Mouse (Mus musculus) T-cell, adult 2 months (primary cell): ENCODE measurements around the gene Zfp64.
"Not testable (repeated sequence)": the region's sequence is repeated elsewhere in the genome, so short reads cannot be mapped to it uniquely, and the experiment has no call there.

Experiments used
- DNase-seq: peaks from one replicate; pipeline ENCODE4 v3.0.0; 2022; ENCODE audit warnings: low spot score

Gene Zfp64

GRCm38 (mm10) chr2:168894738-168895137 lies 60.6 kb downstream of the Zfp64 start:
- no peak for DNase-seq

GRCm38 (mm10) chr2:168892057-168892456 lies 63.3 kb downstream of the Zfp64 start:
- no peak for DNase-seq

- no peak for DNase-seq
Measured at GRCm38 (mm10) chr2:168884641-168885040, 70.7 kb downstream of the Zfp64 start.

- no peak for DNase-seq
Measured at GRCm38 (mm10) chr2:168882997-168883396, 72.4 kb downstream of the Zfp64 start.

- DNase-seq = no peak
Measured at GRCm38 (mm10) chr2:168881927-168882326, 73.5 kb downstream of the Zfp64 start.

- no peak for DNase-seq
Measured at GRCm38 (mm10) chr2:168879573-168879972, 75.8 kb downstream of the Zfp64 start.

GRCm38 (mm10) chr2:168878708-168879107 lies 76.7 kb downstream of the Zfp64 start:
- DNase-seq = no peak

GRCm38 (mm10) chr2:168878158-168878557 lies 77.2 kb downstream of the Zfp64 start:
- no peak for DNase-seq

- no peak for DNase-seq
Measured at GRCm38 (mm10) chr2:168876631-168877030, 78.8 kb downstream of the Zfp64 start.

- DNase-seq = no peak
Measured at GRCm38 (mm10) chr2:168874498-168874897, 80.9 kb downstream of the Zfp64 start.

- DNase-seq = no peak
Measured at GRCm38 (mm10) chr2:168871767-168872511, 83.4 kb downstream of the Zfp64 start.

GRCm38 (mm10) chr2:168870480-168870879 lies 84.9 kb downstream of the Zfp64 start:
- no peak for DNase-seq

- no peak for DNase-seq
Measured at GRCm38 (mm10) chr2:168866942-168867341, 88.4 kb downstream of the Zfp64 start.

- DNase-seq = no peak
Measured at GRCm38 (mm10) chr2:168866436-168866835, 89.0 kb downstream of the Zfp64 start.

GRCm38 (mm10) chr2:168864905-168865304 lies 90.5 kb downstream of the Zfp64 start:
- no peak for DNase-seq

- no peak for DNase-seq
Measured at GRCm38 (mm10) chr2:168862694-168863093, 92.7 kb downstream of the Zfp64 start.

- no peak for DNase-seq
Measured at GRCm38 (mm10) chr2:168860922-168861740, 94.3 kb downstream of the Zfp64 start.

- no peak for DNase-seq
Measured at GRCm38 (mm10) chr2:168860032-168860691, 95.2 kb downstream of the Zfp64 start.

GRCm38 (mm10) chr2:168856638-168857037 lies 98.7 kb downstream of the Zfp64 start:
- no peak for DNase-seq

- DNase-seq = no peak
Measured at GRCm38 (mm10) chr2:168854777-168855176, 100.6 kb downstream of the Zfp64 start.

GRCm38 (mm10) chr2:168853869-168854268 lies 101.5 kb downstream of the Zfp64 start:
- not testable (repeated sequence) for DNase-seq

- no peak for DNase-seq
Measured at GRCm38 (mm10) chr2:168851545-168851944, 103.8 kb downstream of the Zfp64 start.

GRCm38 (mm10) chr2:168848553-168848952 lies 106.8 kb downstream of the Zfp64 start:
- DNase-seq = no peak
